Mouse (Mus musculus) limb, embryonic 15.5 days (tissue): Measurements from ENCODE around the gene Cdkn2a. TPM values are rescaled to one million over a fixed set of nuclear protein-coding genes. Genes with fewer than 3 reads are reported as not detected.

Source experiments
- ATAC-seq: fragments of 200-750 bp; cut with Nextera tagmentation; 2 replicates; pipeline ENCODE4 v1.8.0; 2017; ENCODE audit warnings: low read depth, moderate TSS enrichment; ENCODE audit not compliant: insufficient number of reproducible peaks, low FRiP score, low TSS enrichment
- H3K27ac ChIP-seq: fragments of 300-500 bp; sonication (generic); 2 replicates; pipeline ENCODE4 v1.5.1; 2015; ENCODE audit warnings: moderate library complexity, mild to moderate bottlenecking, inconsistent platforms
- H3K27me3 ChIP-seq: fragments of 300-500 bp; sonication (generic); 2 replicates; pipeline ENCODE4 v1.6.1; 2015; ENCODE audit warnings: inconsistent platforms
- H3K36me3 ChIP-seq: fragments of 300-500 bp; sonication (generic); 2 replicates; pipeline ENCODE4 v1.6.1; 2015; ENCODE audit warnings: inconsistent platforms
- H3K4me1 ChIP-seq: fragments of 300-500 bp; sonication (generic); 2 replicates; pipeline ENCODE4 v1.6.1; 2015; ENCODE audit warnings: inconsistent platforms
- H3K4me2 ChIP-seq: fragments of 300-500 bp; sonication (generic); 2 replicates; pipeline ENCODE4 v1.6.1; 2015; ENCODE audit warnings: mild to moderate bottlenecking, inconsistent platforms
- H3K4me3 ChIP-seq: fragments of 300-500 bp; sonication (generic); 2 replicates; pipeline ENCODE4 v1.5.1; 2015; ENCODE audit warnings: mild to moderate bottlenecking, inconsistent platforms
- H3K9ac ChIP-seq: fragments of 300-500 bp; sonication (generic); 2 replicates; pipeline ENCODE4 v1.6.1; 2015; ENCODE audit warnings: inconsistent platforms
- H3K9me3 ChIP-seq: fragments of 300-500 bp; sonication (generic); 2 replicates; pipeline ENCODE4 v1.6.1; 2016; ENCODE audit warnings: inconsistent platforms
- WGBS: fragments of 180-500 bp; shearing (Covaris S2); methylation state at CpG from one replicate; pipeline ENCODE4 v1.1.7; 2015; 5-methylcytosine and 5-hydroxymethylcytosine counted together
- polyA plus RNA-seq: library from polyadenylated mRNA; unstranded; fragments of >200 nt; fragmentation: Nextera tagmentation; extraction: Ambion mirVana; gene quantifications from 2 replicates; pipeline ENCODE4 v1.2.1, GENCODE M21; 2015

Gene Cdkn2a
- polyA plus RNA-seq, 1 experiment from 2014 or later: not detected

- no peaks in the 10 kb centered on the region for H3K36me3 ChIP-seq
- no peak overlapping the region for H3K4me3 ChIP-seq
- H3K27ac ChIP-seq: no peak overlapping the region
- no peaks in the 10 kb centered on the region for H3K9me3 ChIP-seq
- H3K4me1 ChIP-seq: peaks cover 8% of the 10 kb centered on the region; the same call in 1 of the 2 replicates
- H3K27me3 ChIP-seq: peaks cover 86% of the 10 kb centered on the region
- no peak overlapping the region for H3K4me2 ChIP-seq
- ATAC-seq: no peak
- WGBS: 2% methylated on average over 25 of the region's 25 CpGs
- H3K9ac ChIP-seq: no peak overlapping the region
Observed at GRCm38 (mm10) chr4:89275811-89276584, 18.5 kb downstream of the Cdkn2a start.

GRCm38 (mm10) chr4:89274829-89275548 is 19.5 kb downstream of the Cdkn2a start:
- under 1% methylated on average over 24 of the region's 24 CpGs for WGBS
- no peak overlapping the region for H3K9ac ChIP-seq
- no peak overlapping the region for H3K4me2 ChIP-seq
- peaks cover 93% of the 10 kb centered on the region for H3K27me3 ChIP-seq
- peaks cover 8% of the 10 kb centered on the region; the same call in 1 of the 2 replicates for H3K4me1 ChIP-seq
- no peaks in the 10 kb centered on the region for H3K9me3 ChIP-seq
- H3K27ac ChIP-seq: no peak overlapping the region
- H3K4me3 ChIP-seq: no peak overlapping the region
- no peak for ATAC-seq
- no peaks in the 10 kb centered on the region for H3K36me3 ChIP-seq

- ATAC-seq: no peak
- Histone ChIP-seq H3K27me3 (peaks cover 86% of the 10 kb centered on the region), H3K4me2 (no peak overlapping the region), H3K9ac (no peak overlapping the region), H3K36me3 (no peaks in the 10 kb centered on the region), H3K27ac (no peak overlapping the region), H3K4me3 (no peak overlapping the region), H3K4me1 (peaks cover 8% of the 10 kb centered on the region; the same call in 1 of the 2 replicates), H3K9me3 (no peaks in the 10 kb centered on the region)
- 2% methylated on average over 14 of the region's 14 CpGs for WGBS
Observed at GRCm38 (mm10) chr4:89274006-89274405, 20.4 kb downstream of the Cdkn2a start.

- Histone ChIP-seq H3K36me3 (no peaks in the 10 kb centered on the region), H3K9me3 (no peaks in the 10 kb centered on the region), H3K9ac (no peak overlapping the region), H3K4me3 (no peak overlapping the region), H3K27ac (no peak overlapping the region), H3K4me2 (no peak overlapping the region), H3K27me3 (peaks cover 82% of the 10 kb centered on the region), H3K4me1 (peaks cover 8% of the 10 kb centered on the region; the same call in 1 of the 2 replicates)
- ATAC-seq: no peak
- WGBS: 2% methylated on average over 9 of the region's 9 CpGs
Observed at GRCm38 (mm10) chr4:89273585-89273984, 20.9 kb downstream of the Cdkn2a start.

GRCm38 (mm10) chr4:89272961-89273540 is 21.4 kb downstream of the Cdkn2a start:
- WGBS: under 1% methylated on average over 20 of the region's 20 CpGs
- no peak overlapping the region for H3K4me3 ChIP-seq
- no peak overlapping the region for H3K9ac ChIP-seq
- no peaks in the 10 kb centered on the region for H3K36me3 ChIP-seq
- H3K4me2 ChIP-seq: no peak overlapping the region
- no peak for ATAC-seq
- H3K27ac ChIP-seq: no peak overlapping the region
- H3K27me3 ChIP-seq: peaks cover 80% of the 10 kb centered on the region
- no peaks in the 10 kb centered on the region for H3K9me3 ChIP-seq
- H3K4me1 ChIP-seq: peaks cover 8% of the 10 kb centered on the region; the same call in 1 of the 2 replicates

GRCm38 (mm10) chr4:89272101-89272718 is 22.2 kb downstream of the Cdkn2a start:
- 2% methylated on average over 18 of the region's 18 CpGs for whole genome bisulfite sequencing

GRCm38 (mm10) chr4:89257768-89258167 is 36.7 kb downstream of the Cdkn2a start:
- no peak overlapping the region for H3K27ac ChIP-seq
- no peak overlapping the region for H3K9ac ChIP-seq
- no peaks in the 10 kb centered on the region for H3K4me1 ChIP-seq
- WGBS: 81% methylated on average over 1 of the region's 1 CpGs
- ATAC-seq: no peak
- no peaks in the 10 kb centered on the region for H3K36me3 ChIP-seq
- 0 out of 2 replicates have a peak, but pooled peaks cover 3% of the 10 kb centered on the region for H3K27me3 ChIP-seq
- no peak overlapping the region for H3K4me3 ChIP-seq
- H3K4me2 ChIP-seq: no peak overlapping the region
- no peaks in the 10 kb centered on the region for H3K9me3 ChIP-seq

More at GRCm38 (mm10) chr4:89272101-89272718, 22.2 kb downstream of the Cdkn2a start:
- Histone ChIP-seq H3K9ac (no peak overlapping the region), H3K27ac (no peak overlapping the region), H3K4me2 (no peak overlapping the region), H3K9me3 (no peaks in the 10 kb centered on the region), H3K36me3 (no peaks in the 10 kb centered on the region), H3K4me3 (no peak overlapping the region), H3K27me3 (peaks cover 76% of the 10 kb centered on the region), H3K4me1 (peaks cover 8% of the 10 kb centered on the region; the same call in 1 of the 2 replicates)
- no peak for ATAC-seq

GRCm38 (mm10) chr4:89234446-89234845 is 60.0 kb downstream of the Cdkn2a start:
- no peaks in the 10 kb centered on the region for H3K36me3 ChIP-seq
- no peaks in the 10 kb centered on the region for H3K9me3 ChIP-seq
- no peak for ATAC-seq
- no peaks in the 10 kb centered on the region for H3K4me1 ChIP-seq
- H3K4me3 ChIP-seq: no peak overlapping the region
- no peak overlapping the region for H3K27ac ChIP-seq
- H3K9ac ChIP-seq: no peak overlapping the region
- H3K27me3 ChIP-seq: no peaks in the 10 kb centered on the region
- WGBS: 86% methylated on average over 8 of the region's 8 CpGs
- no peak overlapping the region for H3K4me2 ChIP-seq

Other genes starting within 250 kb of the Cdkn2a start
- gene Mtap, start 157.5 kb downstream of the Cdkn2a start, polyA plus RNA-seq: 64.4 and 68.1 TPM in 2 replicates
- gene Cdkn2b, start 16.4 kb upstream of the Cdkn2a start, polyA plus RNA-seq: 8.6 and 8.7 TPM in 2 replicates